ENCODE assay signal across 23 mouse cellular contexts in genomic region chr7:80318670-80319069, GRCm38 (mm10). TPM values are rescaled to one million over a fixed set of nuclear protein-coding genes. Genes with fewer than 3 reads are reported as not detected.
DNase-seq lines count a peak whose midpoint lies in the region; ATAC-seq lines count a peak whose summit lies in the region.
"Had no signal": no experiment of that assay in that cellular context is flagged by ENCODE, and none has a peak within 500 bp of the region (broad histone marks: within the 10 kb centered on the region; RNA-seq: fewer than 3 reads in every experiment).

No protein-coding gene starts in this region.

- H3K9me3 ChIP-seq in heart, embryonic 10.5 days: no peaks in the 10 kb centered on the region
- H3K9me3 ChIP-seq in liver, embryonic 16.5 days (replicated peaks; ENCODE audit: control insufficient read depth, low read length): no peaks in the 10 kb centered on the region
- H3K9me3 ChIP-seq in limb, embryonic 15.5 days: no peaks in the 10 kb centered on the region
- H3K9me3 ChIP-seq: hindbrain, embryonic 10.5 days; midbrain, embryonic 10.5 days had no signal

- peak overlapping the region; percentile 56; the same call in 1 of the 2 replicates for H3K27ac ChIP-seq in heart, embryonic 10.5 days
- H3K27ac ChIP-seq in liver, embryonic 16.5 days (ENCODE audit: low read length): 0 out of 2 replicates have a peak overlapping the region, but pooled peaks have one; percentile 33
- peak overlapping the region; percentile 27; the same call in 1 of the 2 replicates for H3K27ac ChIP-seq in limb, embryonic 15.5 days
- H3K27ac ChIP-seq: heart, adult 2 months; hindbrain, embryonic 10.5 days; midbrain, embryonic 10.5 days had no signal

- no peak for DNase-seq in heart, embryonic 10.5 days (ENCODE audit: low spot score)
- no peak for DNase-seq in heart, adult 11 months
- DNase-seq in liver: no peak
- DNase-seq in brain, adult 2 months (ENCODE audit: low read depth, low spot score): peak; percentile 49
- no peak for DNase-seq in kidney, postnatal 36 days
- DNase-seq: adrenal gland, postnatal 14 days; B cell, adult 2 months; cerebellum, adult 2 months; heart, adult 2 months; kidney, adult 2 months; kidney, postnatal 14 days; layer of hippocampus, postnatal 36 days; left cerebral cortex, postnatal 4 days; lung, adult 2 months; lung, postnatal 4 days; thymus, adult 2 months had no signal

- WGBS in heart, embryonic 10.5 days: 88% methylated on average over 4 of the region's 4 CpGs
- WGBS in liver, embryonic 16.5 days (ENCODE audit: insufficient replicate concordance): 83% methylated on average over 4 of the region's 4 CpGs
- WGBS in limb, embryonic 15.5 days: 80% methylated on average over 4 of the region's 4 CpGs

- H3K9ac ChIP-seq in liver, embryonic 16.5 days (ENCODE audit: low read depth, low read length): no peak overlapping the region
- no peak overlapping the region for H3K9ac ChIP-seq in limb, embryonic 15.5 days

- no peak overlapping the region for H3K4me3 ChIP-seq in heart, embryonic 10.5 days
- H3K4me3 ChIP-seq in liver, embryonic 16.5 days (ENCODE audit: low read depth, low read length): no peak overlapping the region
- H3K4me3 ChIP-seq in limb, embryonic 15.5 days: no peak overlapping the region
- H3K4me3 ChIP-seq: heart, adult 2 months; hindbrain, embryonic 10.5 days; midbrain, embryonic 10.5 days had no signal

- H3K36me3 ChIP-seq in heart, embryonic 10.5 days: peaks cover 67% of the 10 kb centered on the region
- peaks cover 42% of the 10 kb centered on the region for H3K36me3 ChIP-seq in liver, embryonic 16.5 days (ENCODE audit: control insufficient read depth, insufficient read depth)
- H3K36me3 ChIP-seq in limb, embryonic 15.5 days: peaks cover 59% of the 10 kb centered on the region

- H3K27me3 ChIP-seq in heart, embryonic 10.5 days (ENCODE audit: insufficient read depth, poor library complexity, severe bottlenecking): no peaks in the 10 kb centered on the region
- no peaks in the 10 kb centered on the region for H3K27me3 ChIP-seq in liver, embryonic 16.5 days (ENCODE audit: control insufficient read depth, insufficient read depth, low read depth, low read length)
- no peaks in the 10 kb centered on the region for H3K27me3 ChIP-seq in limb, embryonic 15.5 days
- H3K27me3 ChIP-seq: Patski had no signal

- H3K4me1 ChIP-seq in heart, embryonic 10.5 days: peaks cover 32% of the 10 kb centered on the region
- peaks cover 10% of the 10 kb centered on the region for H3K4me1 ChIP-seq in liver, embryonic 16.5 days (ENCODE audit: control insufficient read depth, low read depth, low read length)
- H3K4me1 ChIP-seq in limb, embryonic 15.5 days: peaks cover 13% of the 10 kb centered on the region

- no peak overlapping the region for H3K4me2 ChIP-seq in liver, embryonic 16.5 days (ENCODE audit: low read depth, low read length)
- no peak overlapping the region for H3K4me2 ChIP-seq in limb, embryonic 15.5 days

- no peak for ATAC-seq in liver, embryonic 16.5 days (ENCODE audit: low read depth)
- ATAC-seq in limb, embryonic 15.5 days (ENCODE audit: insufficient number of reproducible peaks, low FRiP score, low TSS enrichment, low read depth): no peak
- ATAC-seq: activated CD4-positive, CD25-positive, alpha-beta regulatory T cell, adult 4 months; forebrain, embryonic 14.5 days; Patski had no signal

RNA-seq across cellular contexts. Expression of gene Rccd1, which starts 5.6 kb away (rescaled TPM):
- 9.8 and 10.3 TPM in 2 replicates for polyA plus RNA-seq in heart, embryonic 10.5 days (2016; fragmentation: Nextera tagmentation; extraction: Ambion mirVana)
- 2.3 and 2.6 TPM in 2 replicates for polyA plus RNA-seq in liver, embryonic 16.5 days (2015; fragmentation: Nextera tagmentation; extraction: Ambion mirVana)
- polyA plus RNA-seq in limb, embryonic 15.5 days (2015; fragmentation: Nextera tagmentation; extraction: Ambion mirVana): 8.0 and 9.5 TPM in 2 replicates

RNA-seq across cellular contexts. Expression of gene Unc45a, which starts 22.1 kb away (rescaled TPM):
- polyA plus RNA-seq in heart, embryonic 10.5 days (2016; fragmentation: Nextera tagmentation; extraction: Ambion mirVana): 24.3 and 34.2 TPM in 2 replicates
- 9.0 and 9.3 TPM in 2 replicates for polyA plus RNA-seq in liver, embryonic 16.5 days (2015; fragmentation: Nextera tagmentation; extraction: Ambion mirVana)
- polyA plus RNA-seq in limb, embryonic 15.5 days (2015; fragmentation: Nextera tagmentation; extraction: Ambion mirVana): 51.4 and 51.7 TPM in 2 replicates

RNA-seq across cellular contexts. Expression of gene Hddc3, which starts 24.2 kb away (rescaled TPM):
- 18.3 and 18.4 TPM in 2 replicates for polyA plus RNA-seq in heart, embryonic 10.5 days (2016; fragmentation: Nextera tagmentation; extraction: Ambion mirVana)
- 3.1 and 3.5 TPM in 2 replicates for polyA plus RNA-seq in liver, embryonic 16.5 days (2015; fragmentation: Nextera tagmentation; extraction: Ambion mirVana)
- polyA plus RNA-seq in limb, embryonic 15.5 days (2015; fragmentation: Nextera tagmentation; extraction: Ambion mirVana): 18.4 and 19.4 TPM in 2 replicates

RNA-seq across cellular contexts. Expression of gene Prc1, which starts 24.4 kb away (rescaled TPM):
- polyA plus RNA-seq in heart, embryonic 10.5 days (2016; fragmentation: Nextera tagmentation; extraction: Ambion mirVana): 153 and 163 TPM in 2 replicates
- polyA plus RNA-seq in liver, embryonic 16.5 days (2015; fragmentation: Nextera tagmentation; extraction: Ambion mirVana): 125 and 133 TPM in 2 replicates
- polyA plus RNA-seq in limb, embryonic 15.5 days (2015; fragmentation: Nextera tagmentation; extraction: Ambion mirVana): 103 and 116 TPM in 2 replicates

RNA-seq across cellular contexts. Expression of gene Vps33b, which starts 49.2 kb away (rescaled TPM):
- polyA plus RNA-seq in heart, embryonic 10.5 days (2016; fragmentation: Nextera tagmentation; extraction: Ambion mirVana): 14.5 and 15.3 TPM in 2 replicates
- 4.3 and 5.0 TPM in 2 replicates for polyA plus RNA-seq in liver, embryonic 16.5 days (2015; fragmentation: Nextera tagmentation; extraction: Ambion mirVana)
- polyA plus RNA-seq in limb, embryonic 15.5 days (2015; fragmentation: Nextera tagmentation; extraction: Ambion mirVana): 11.8 and 12.3 TPM in 2 replicates
